Mouse (Mus musculus): ENCODE data around the gene Ddr1. TPM values are rescaled to one million over a fixed set of nuclear protein-coding genes. Genes with fewer than 3 reads are reported as not detected.
"Not testable (repeated sequence)": the region's sequence is repeated elsewhere in the genome, so short reads cannot be mapped to it uniquely, and the experiment has no call there.

Ddr1 gene
- polyA plus RNA-seq, 1 experiment, result 56.6 TPM

- TF ChIP-seq FOSL1 (IDR thresholded peaks at IDR 0.05; ENCODE audit: insufficient read depth, low read length, poor library complexity, severe bottlenecking) (no peak), CEBPB (IDR thresholded peaks at IDR 0.05; ENCODE audit: low read depth) (no peak), MYOD1 (IDR thresholded peaks at IDR 0.05; ENCODE audit: control insufficient read depth, insufficient read length, low read depth) (no peak), CTCF (IDR thresholded peaks at IDR 0.05; ENCODE audit: control insufficient read depth, insufficient read depth, insufficient read length) (no peak), MAX (IDR thresholded peaks at IDR 0.05) (no peak), USF1 (IDR thresholded peaks at IDR 0.05; ENCODE audit: low read depth) (no peak), MYOG (IDR thresholded peaks at IDR 0.05; ENCODE audit: control insufficient read depth, extremely low read depth, insufficient read length) (no peak)
- H3K27me3 ChIP-seq (ENCODE audit: control insufficient read depth, insufficient read depth, insufficient read length), result no peaks in the 10 kb centered on the region
- H3K36me3 ChIP-seq (ENCODE audit: control insufficient read depth, insufficient read depth), result no peaks in the 10 kb centered on the region
Measured at GRCm38 (mm10) chr17:35736280-35736960, 32.0 kb upstream of the Ddr1 start.

DNA sequence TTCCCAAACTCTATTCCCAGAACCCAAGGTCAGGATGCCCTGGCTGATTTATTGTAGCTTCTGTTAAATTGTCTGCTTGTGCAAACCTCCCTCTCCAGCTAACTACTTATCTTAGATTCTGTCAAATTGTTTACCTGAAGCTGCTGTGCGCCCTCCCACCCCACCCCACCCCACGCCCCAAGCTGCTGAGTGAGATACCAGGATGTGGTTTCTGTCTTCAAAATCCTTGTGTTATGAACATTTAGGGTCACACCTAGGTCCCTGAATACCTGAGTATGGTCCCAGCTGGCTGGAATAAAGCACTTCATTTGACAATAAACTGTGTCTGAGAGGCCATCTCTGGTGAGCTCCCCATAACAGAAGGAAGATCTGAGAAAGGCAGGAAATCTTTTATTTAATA is 30.1 kb upstream of the Ddr1 start:
- Histone ChIP-seq H3K4me3 (ENCODE audit: insufficient read depth, poor library complexity, severe bottlenecking) (no peak overlapping the region), H3K79me2 (ENCODE audit: control insufficient read depth, insufficient read depth) (no peaks in the 10 kb centered on the region), H3K27me3 (ENCODE audit: control insufficient read depth, insufficient read depth, insufficient read length) (no peaks in the 10 kb centered on the region), H3ac (ENCODE audit: control insufficient read depth, insufficient read length, low read depth) (no peak overlapping the region), H3K36me3 (ENCODE audit: control insufficient read depth, insufficient read depth) (no peaks in the 10 kb centered on the region), H3K79me3 (ENCODE audit: low read depth) (no peaks in the 10 kb centered on the region)
- no peak for TF ChIP-seq CTCF (IDR thresholded peaks at IDR 0.05; ENCODE audit: control insufficient read depth, insufficient read depth, insufficient read length)
- TF ChIP-seq MAX (IDR thresholded peaks at IDR 0.05), result no peak
- no peak for TF ChIP-seq CEBPB (IDR thresholded peaks at IDR 0.05; ENCODE audit: low read depth)
- no peak for TF ChIP-seq MYOD1 (IDR thresholded peaks at IDR 0.05; ENCODE audit: control insufficient read depth, insufficient read length, low read depth)
- TF ChIP-seq FOSL1 (IDR thresholded peaks at IDR 0.05; ENCODE audit: insufficient read depth, low read length, poor library complexity, severe bottlenecking), result no peak
- TF ChIP-seq MYOG (IDR thresholded peaks at IDR 0.05; ENCODE audit: control insufficient read depth, extremely low read depth, insufficient read length), result no peak

More at GRCm38 (mm10) chr17:35736280-35736960, 32.0 kb upstream of the Ddr1 start:
- Histone ChIP-seq H3ac (ENCODE audit: control insufficient read depth, insufficient read length, low read depth) (no peak overlapping the region), H3K79me2 (ENCODE audit: control insufficient read depth, insufficient read depth) (no peaks in the 10 kb centered on the region), H3K79me3 (ENCODE audit: low read depth) (no peaks in the 10 kb centered on the region), H3K4me3 (ENCODE audit: insufficient read depth, poor library complexity, severe bottlenecking) (no peak overlapping the region)

DNA sequence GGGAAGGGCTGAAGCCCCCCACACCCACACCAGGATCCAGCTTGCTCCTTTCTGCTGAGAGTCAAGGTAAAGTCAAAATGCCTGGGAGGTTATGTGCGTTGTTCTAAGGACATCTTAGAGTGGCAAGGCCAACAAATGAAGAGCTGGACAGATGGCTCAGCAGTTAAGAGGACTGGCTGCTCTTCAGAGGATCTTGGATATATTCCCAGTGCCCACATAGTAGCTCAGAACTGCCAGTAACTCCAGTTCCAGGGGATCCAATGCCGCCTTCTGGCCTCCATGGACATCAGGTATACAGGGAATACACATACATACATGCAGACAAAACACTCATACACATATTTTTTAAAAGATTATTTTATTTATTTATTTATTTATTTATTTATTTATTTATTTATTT is 29.0 kb upstream of the Ddr1 start:
- H3K36me3 ChIP-seq (ENCODE audit: control insufficient read depth, insufficient read depth), result no peaks in the 10 kb centered on the region
- TF ChIP-seq FOSL1 (IDR thresholded peaks at IDR 0.05; ENCODE audit: insufficient read depth, low read length, poor library complexity, severe bottlenecking) (no peak), USF1 (IDR thresholded peaks at IDR 0.05; ENCODE audit: low read depth) (no peak), CEBPB (IDR thresholded peaks at IDR 0.05; ENCODE audit: low read depth) (no peak), MAX (IDR thresholded peaks at IDR 0.05) (no peak), CTCF (IDR thresholded peaks at IDR 0.05; ENCODE audit: control insufficient read depth, insufficient read depth, insufficient read length) (no peak), MYOG (IDR thresholded peaks at IDR 0.05; ENCODE audit: control insufficient read depth, extremely low read depth, insufficient read length) (no peak), MYOD1 (IDR thresholded peaks at IDR 0.05; ENCODE audit: control insufficient read depth, insufficient read length, low read depth) (no peak)
- no peak overlapping the region for H3K4me3 ChIP-seq (ENCODE audit: insufficient read depth, poor library complexity, severe bottlenecking)
- no peak overlapping the region for H3ac ChIP-seq (ENCODE audit: control insufficient read depth, insufficient read length, low read depth)
- H3K27me3 ChIP-seq (ENCODE audit: control insufficient read depth, insufficient read depth, insufficient read length), result no peaks in the 10 kb centered on the region
- H3K79me3 ChIP-seq (ENCODE audit: low read depth), result no peaks in the 10 kb centered on the region
- H3K79me2 ChIP-seq (ENCODE audit: control insufficient read depth, insufficient read depth), result no peaks in the 10 kb centered on the region

DNA sequence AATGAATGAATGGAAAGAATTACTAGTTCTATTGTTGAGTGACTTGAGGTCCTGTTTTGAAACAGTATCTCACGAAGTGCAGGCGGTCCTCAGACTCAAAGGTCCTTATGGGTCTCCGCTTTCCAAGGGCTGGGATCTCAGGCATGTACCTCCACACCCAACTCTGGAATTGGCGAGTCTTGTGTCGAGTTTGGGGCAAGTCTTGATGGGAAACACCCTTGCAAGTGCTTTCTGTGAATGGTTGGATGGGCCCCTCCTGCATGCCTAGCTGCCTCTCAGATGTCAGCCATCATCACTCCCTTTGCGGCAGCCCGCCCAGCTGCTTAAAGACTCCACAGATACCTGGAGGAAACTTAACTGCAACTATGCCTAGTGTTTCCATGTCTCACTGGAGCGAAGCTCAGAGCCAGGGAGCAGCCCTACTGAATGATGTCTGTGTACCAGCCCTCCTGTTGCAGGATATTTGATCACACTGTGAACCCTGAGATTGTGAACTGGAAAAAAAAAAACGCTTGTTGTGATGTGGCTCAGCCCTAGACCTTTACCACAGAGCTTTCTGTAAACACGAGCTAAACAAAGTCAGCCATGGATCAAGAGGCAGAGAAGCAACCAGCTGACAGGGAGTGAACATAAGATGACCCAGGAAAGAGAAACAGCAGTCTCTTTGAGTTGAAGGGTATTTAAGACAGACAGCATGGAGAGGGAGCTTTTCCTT is 27.2 kb upstream of the Ddr1 start:
- H3K79me3 ChIP-seq (ENCODE audit: low read depth), result no peaks in the 10 kb centered on the region
- no peak overlapping the region for H3ac ChIP-seq (ENCODE audit: control insufficient read depth, insufficient read length, low read depth)
- H3K4me3 ChIP-seq (ENCODE audit: insufficient read depth, poor library complexity, severe bottlenecking), result no peak overlapping the region
- TF ChIP-seq MYOG (IDR thresholded peaks at IDR 0.05; ENCODE audit: control insufficient read depth, extremely low read depth, insufficient read length), result no peak
- no peak for TF ChIP-seq MAX (IDR thresholded peaks at IDR 0.05)
- H3K79me2 ChIP-seq (ENCODE audit: control insufficient read depth, insufficient read depth), result no peaks in the 10 kb centered on the region
- H3K36me3 ChIP-seq (ENCODE audit: control insufficient read depth, insufficient read depth), result no peaks in the 10 kb centered on the region
- H3K27me3 ChIP-seq (ENCODE audit: control insufficient read depth, insufficient read depth, insufficient read length), result no peaks in the 10 kb centered on the region

DNA sequence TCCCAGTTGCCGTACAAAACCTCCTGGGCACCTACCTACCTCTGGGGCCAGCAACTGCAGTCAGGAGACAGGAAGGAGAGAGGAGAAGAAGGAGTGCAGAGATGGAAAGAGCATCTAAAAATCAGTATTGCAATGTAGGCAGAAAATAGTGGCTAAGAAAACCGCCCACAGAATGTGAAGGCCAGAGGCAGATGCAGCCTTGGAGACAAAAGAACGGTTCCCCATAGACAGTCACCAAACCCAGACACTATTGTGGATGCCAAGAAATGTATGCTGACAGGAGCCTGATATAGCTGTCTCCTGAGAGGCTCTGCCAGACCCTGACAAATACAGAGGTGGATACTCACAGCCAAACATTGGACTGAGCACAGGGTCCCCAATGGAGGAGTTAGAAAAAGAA is 25.7 kb upstream of the Ddr1 start:
- H3K79me3 ChIP-seq (ENCODE audit: low read depth); H3K36me3 ChIP-seq (ENCODE audit: control insufficient read depth, insufficient read depth); H3ac ChIP-seq (ENCODE audit: control insufficient read depth, insufficient read length, low read depth); H3K79me2 ChIP-seq (ENCODE audit: control insufficient read depth, insufficient read depth); H3K4me3 ChIP-seq (ENCODE audit: insufficient read depth, poor library complexity, severe bottlenecking); H3K27me3 ChIP-seq (ENCODE audit: control insufficient read depth, insufficient read depth, insufficient read length): not testable (repeated sequence)

GRCm38 (mm10) chr17:35728821-35729220 is 24.4 kb upstream of the Ddr1 start:
- no peaks in the 10 kb centered on the region for H3K36me3 ChIP-seq (ENCODE audit: control insufficient read depth, insufficient read depth)
- no peaks in the 10 kb centered on the region for H3K79me2 ChIP-seq (ENCODE audit: control insufficient read depth, insufficient read depth)
- no peak for TF ChIP-seq USF1 (IDR thresholded peaks at IDR 0.05; ENCODE audit: low read depth)
- TF ChIP-seq MYOG (IDR thresholded peaks at IDR 0.05; ENCODE audit: control insufficient read depth, extremely low read depth, insufficient read length), result no peak
- TF ChIP-seq FOSL1 (IDR thresholded peaks at IDR 0.05; ENCODE audit: insufficient read depth, low read length, poor library complexity, severe bottlenecking), result no peak
- TF ChIP-seq MYOD1 (IDR thresholded peaks at IDR 0.05; ENCODE audit: control insufficient read depth, insufficient read length, low read depth), result no peak
- TF ChIP-seq CTCF (IDR thresholded peaks at IDR 0.05; ENCODE audit: control insufficient read depth, insufficient read depth, insufficient read length), result no peak
- no peak for TF ChIP-seq CEBPB (IDR thresholded peaks at IDR 0.05; ENCODE audit: low read depth)
- TF ChIP-seq MAX (IDR thresholded peaks at IDR 0.05), result no peak
- no peak overlapping the region for H3K4me3 ChIP-seq (ENCODE audit: insufficient read depth, poor library complexity, severe bottlenecking)
- no peaks in the 10 kb centered on the region for H3K27me3 ChIP-seq (ENCODE audit: control insufficient read depth, insufficient read depth, insufficient read length)
- no peak overlapping the region for H3ac ChIP-seq (ENCODE audit: control insufficient read depth, insufficient read length, low read depth)
- no peaks in the 10 kb centered on the region for H3K79me3 ChIP-seq (ENCODE audit: low read depth)

Data from C2C12 (cell line).